8 mouse cellular contexts compared by ENCODE assay signal in genomic region chr6:124414927-124415325, GRCm38 (mm10). TPM values are rescaled to one million over a fixed set of nuclear protein-coding genes. Genes with fewer than 3 reads are reported as not detected.
A peak's percentile ranks its signal among the peaks of the same experiment; 100 is the strongest.
DNase-seq lines count a peak whose midpoint lies in the region; ATAC-seq lines count a peak whose summit lies in the region.

TSS of gene Pex5 (minus strand) at chr6:124415067.

- H3K4me2 ChIP-seq in hindbrain, embryonic 12.5 days (replicated peaks): peak within 1 kb of the TSS; percentile 72

- H3K4me3 ChIP-seq in hindbrain, embryonic 12.5 days: peak within 1 kb of the TSS; percentile 92

- DNase-seq in Muller cell, postnatal 12 days (ENCODE audit: inconsistent ontology term): peak; percentile 94
- peak; percentile 97 for DNase-seq in cerebellum, adult 9-11 months
- DNase-seq in frontal cortex, postnatal 10 days (ENCODE audit: low spot score in 2 of 2): peak; percentile 91 to 95
- DNase-seq in layer of hippocampus, postnatal 14 days (ENCODE audit: low spot score in 2 of 2): peak; percentile 92 to 96
- DNase-seq in lung, postnatal 14 days: peak; percentile 97
- peak; percentile 82 for DNase-seq in retina, adult 2 months (ENCODE audit: low read depth, low spot score)
- peak; percentile 94 for DNase-seq in thymus, postnatal 36 days

- peaks cover 14% of the 10 kb centered on the region for H3K4me1 ChIP-seq in hindbrain, embryonic 12.5 days

- peak; percentile 95 for ATAC-seq in hindbrain, embryonic 12.5 days (ENCODE audit: low FRiP score)

- H3K9me3 ChIP-seq in hindbrain, embryonic 12.5 days (replicated peaks): no peaks in the 10 kb centered on the region

- H3K27me3 ChIP-seq in hindbrain, embryonic 12.5 days: no peaks in the 10 kb centered on the region

- H3K36me3 ChIP-seq in hindbrain, embryonic 12.5 days: peaks cover 13% of the 10 kb centered on the region; the same call in 1 of the 2 replicates

- WGBS in hindbrain, embryonic 12.5 days: 3% methylated on average over 36 of the region's 36 CpGs

- H3K9ac ChIP-seq in hindbrain, embryonic 12.5 days: peak within 1 kb of the TSS; percentile 85

- H3K27ac ChIP-seq in hindbrain, embryonic 12.5 days: peak within 1 kb of the TSS; percentile 78

RNA-seq across cellular contexts. Expression of gene Pex5, which starts in this region (rescaled TPM):
- 68.0 and 68.3 TPM in 2 replicates for polyA plus RNA-seq in hindbrain, embryonic 12.5 days (2016; fragmentation: Nextera tagmentation; extraction: Ambion mirVana)
- total RNA-seq in layer of hippocampus, postnatal 14 days (2021): 10 to 100 TPM; 61.7 to 66.1 TPM

Comparison
In these comparisons a context has a peak if more than half of its experiments do, and no peak if none do; other contexts are left out.
1. Peak in every context shown above with its lines: DNase-seq, ATAC-seq, H3K4me3 ChIP-seq and H3K27ac ChIP-seq.